Mouse (Mus musculus): ENCODE measurements around the gene Prdm16.

Prdm16 gene

GRCm38 (mm10) chr4:154607724-154608123 lies 28.9 kb downstream of the Prdm16 start:
- ATAC-seq (ENCODE audit: insufficient number of reproducible peaks, low FRiP score, low TSS enrichment) = no peak

GRCm38 (mm10) chr4:154604442-154604830 lies 32.2 kb downstream of the Prdm16 start:
- ATAC-seq (ENCODE audit: insufficient number of reproducible peaks, low FRiP score, low TSS enrichment) = no peak

- ATAC-seq (ENCODE audit: insufficient number of reproducible peaks, low FRiP score, low TSS enrichment) = no peak
Observed at GRCm38 (mm10) chr4:154603663-154604441, 32.8 kb downstream of the Prdm16 start.

- no peak for ATAC-seq (ENCODE audit: insufficient number of reproducible peaks, low FRiP score, low TSS enrichment)
Observed at GRCm38 (mm10) chr4:154602409-154602808, 34.3 kb downstream of the Prdm16 start.

GRCm38 (mm10) chr4:154601006-154601405 lies 35.7 kb downstream of the Prdm16 start:
- ATAC-seq (ENCODE audit: insufficient number of reproducible peaks, low FRiP score, low TSS enrichment) = no peak

- no peak for ATAC-seq (ENCODE audit: insufficient number of reproducible peaks, low FRiP score, low TSS enrichment)
Observed at GRCm38 (mm10) chr4:154599977-154600376, 36.7 kb downstream of the Prdm16 start.

- ATAC-seq (ENCODE audit: insufficient number of reproducible peaks, low FRiP score, low TSS enrichment) = no peak
Observed at GRCm38 (mm10) chr4:154598357-154598756, 38.3 kb downstream of the Prdm16 start.

- no peak for ATAC-seq (ENCODE audit: insufficient number of reproducible peaks, low FRiP score, low TSS enrichment)
Observed at GRCm38 (mm10) chr4:154596805-154597204, 39.9 kb downstream of the Prdm16 start.

- ATAC-seq (ENCODE audit: insufficient number of reproducible peaks, low FRiP score, low TSS enrichment) = no peak
Observed at GRCm38 (mm10) chr4:154594761-154595556, 41.7 kb downstream of the Prdm16 start.

- no peak for ATAC-seq (ENCODE audit: insufficient number of reproducible peaks, low FRiP score, low TSS enrichment)
Observed at GRCm38 (mm10) chr4:154594116-154594760, 42.4 kb downstream of the Prdm16 start.

GRCm38 (mm10) chr4:154592562-154592961 lies 44.1 kb downstream of the Prdm16 start:
- ATAC-seq (ENCODE audit: insufficient number of reproducible peaks, low FRiP score, low TSS enrichment) = no peak

- no peak for ATAC-seq (ENCODE audit: insufficient number of reproducible peaks, low FRiP score, low TSS enrichment)
Observed at GRCm38 (mm10) chr4:154590910-154591309, 45.8 kb downstream of the Prdm16 start.

- no peak for ATAC-seq (ENCODE audit: insufficient number of reproducible peaks, low FRiP score, low TSS enrichment)
Observed at GRCm38 (mm10) chr4:154586334-154586733, 50.3 kb downstream of the Prdm16 start.

- no peak for ATAC-seq (ENCODE audit: insufficient number of reproducible peaks, low FRiP score, low TSS enrichment)
Observed at GRCm38 (mm10) chr4:154585779-154586178, 50.9 kb downstream of the Prdm16 start.

- ATAC-seq (ENCODE audit: insufficient number of reproducible peaks, low FRiP score, low TSS enrichment) = no peak
Observed at GRCm38 (mm10) chr4:154583712-154584111, 53.0 kb downstream of the Prdm16 start.

- ATAC-seq (ENCODE audit: insufficient number of reproducible peaks, low FRiP score, low TSS enrichment) = no peak
Observed at GRCm38 (mm10) chr4:154582607-154583236, 54.0 kb downstream of the Prdm16 start.

GRCm38 (mm10) chr4:154581261-154581886 lies 55.3 kb downstream of the Prdm16 start:
- ATAC-seq (ENCODE audit: insufficient number of reproducible peaks, low FRiP score, low TSS enrichment) = no peak

GRCm38 (mm10) chr4:154574208-154574875 lies 62.3 kb downstream of the Prdm16 start:
- ATAC-seq (ENCODE audit: insufficient number of reproducible peaks, low FRiP score, low TSS enrichment) = no peak

GRCm38 (mm10) chr4:154570451-154570881 lies 66.2 kb downstream of the Prdm16 start:
- no peak for ATAC-seq (ENCODE audit: insufficient number of reproducible peaks, low FRiP score, low TSS enrichment)

GRCm38 (mm10) chr4:154569845-154570244 lies 66.8 kb downstream of the Prdm16 start:
- ATAC-seq (ENCODE audit: insufficient number of reproducible peaks, low FRiP score, low TSS enrichment) = no peak
